Mouse (Mus musculus): ENCODE measurements around the gene Stard3.

Gene Stard3

DNA sequence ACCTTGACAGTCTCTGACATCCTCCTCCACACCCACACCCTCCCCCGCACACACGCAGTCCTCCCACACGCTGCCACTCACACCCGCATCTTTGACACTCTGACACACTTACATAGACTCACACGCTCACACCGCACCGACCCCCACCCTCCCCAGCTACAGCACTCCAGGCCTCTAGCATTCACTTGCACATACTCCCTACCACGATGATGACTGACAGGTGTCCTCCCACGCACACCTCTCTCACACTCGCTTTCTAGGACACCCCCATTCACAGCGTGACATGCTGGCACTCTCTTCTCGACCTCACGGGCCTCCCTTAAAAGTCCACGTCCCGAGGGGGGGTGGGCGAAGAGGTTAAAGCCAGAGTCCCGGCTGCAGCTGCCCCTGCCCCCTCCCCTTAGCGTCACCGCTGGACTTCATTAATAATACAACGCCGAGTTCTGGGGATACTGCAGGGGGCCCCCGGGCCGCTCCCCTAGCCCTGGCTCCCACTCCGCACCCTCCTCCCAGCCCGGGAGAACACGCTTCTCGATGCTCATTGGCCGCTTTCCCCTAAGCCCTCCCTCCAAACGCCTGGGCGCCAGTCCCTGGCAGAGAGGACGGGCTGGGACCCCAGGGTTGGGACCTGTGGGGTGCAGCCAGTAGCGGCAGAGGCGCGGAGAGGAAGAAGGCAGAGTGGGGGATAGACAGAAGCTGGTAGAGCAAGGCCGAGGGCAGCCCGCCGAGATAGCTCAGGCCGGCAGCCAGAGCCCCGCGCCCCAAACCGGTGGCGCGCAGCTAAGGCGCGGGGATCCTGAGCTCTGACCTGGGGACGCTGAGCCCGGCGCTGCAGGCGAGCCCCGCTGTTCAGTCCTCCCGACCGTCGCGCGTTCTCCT lies 9.8 kb upstream of the Stard3 start, which contains the start of gene Ppp1r1b:
TSS of gene Ppp1r1b (plus strand) at position 322 of the 879 bp plus-strand sequence.
- DNase-seq: peak; percentile 62

DNA sequence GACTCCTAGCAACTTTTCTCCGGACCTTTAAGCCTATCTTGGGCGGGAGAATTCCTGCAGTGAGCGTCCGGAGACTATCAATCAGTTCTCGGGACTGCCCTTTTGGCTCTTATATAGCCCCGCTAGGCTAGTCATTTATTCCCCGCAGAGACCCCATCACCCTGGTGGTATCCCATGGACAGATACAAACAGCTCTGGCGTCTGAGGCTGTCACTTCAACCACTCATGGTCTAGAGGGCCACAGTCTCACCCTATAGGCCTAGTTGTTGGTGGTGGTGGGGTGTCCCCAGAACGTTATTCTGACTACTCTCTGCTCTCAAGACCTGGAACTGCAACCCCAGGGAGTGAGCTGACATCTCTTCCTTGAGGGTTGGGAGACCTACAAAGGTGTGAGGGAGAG lies 8.9 kb upstream of the Stard3 start:
- no peak for DNase-seq

DNA sequence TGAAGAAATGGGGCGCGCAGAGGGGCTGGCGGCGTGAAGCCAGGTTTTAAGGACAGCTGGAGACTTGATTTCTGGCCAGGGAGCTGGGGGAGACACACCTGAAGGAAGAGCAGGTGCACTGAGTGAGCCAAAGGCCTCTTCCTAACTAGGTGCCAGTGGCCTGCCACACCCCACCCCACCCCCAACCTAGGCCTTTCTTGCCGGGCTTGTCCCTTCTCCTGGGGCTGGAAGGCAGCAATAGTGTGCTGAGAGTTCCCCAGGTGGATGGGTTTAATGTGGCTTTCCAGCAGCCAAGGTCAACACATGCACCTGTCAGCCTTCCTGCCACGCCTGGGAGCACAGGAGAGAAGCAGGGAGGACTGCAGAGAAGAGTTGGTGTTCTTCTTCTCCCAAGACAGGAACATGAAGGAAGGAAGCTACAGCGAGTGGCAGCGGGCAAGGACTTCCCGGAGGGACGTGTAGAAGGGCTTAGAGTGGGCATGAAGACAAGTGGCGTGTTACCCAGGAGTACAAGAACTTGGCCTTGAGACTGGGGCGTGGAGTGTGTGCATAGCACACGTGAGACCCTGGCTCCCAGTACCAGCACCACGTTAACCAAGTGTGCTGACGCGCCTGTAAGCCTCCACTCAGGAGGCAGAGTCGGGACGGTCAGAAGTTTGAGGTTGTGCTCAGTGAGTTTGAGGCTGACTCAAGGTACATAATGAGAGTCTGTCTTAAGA lies 5.7 kb upstream of the Stard3 start:
- DNase-seq: no peak

DNA sequence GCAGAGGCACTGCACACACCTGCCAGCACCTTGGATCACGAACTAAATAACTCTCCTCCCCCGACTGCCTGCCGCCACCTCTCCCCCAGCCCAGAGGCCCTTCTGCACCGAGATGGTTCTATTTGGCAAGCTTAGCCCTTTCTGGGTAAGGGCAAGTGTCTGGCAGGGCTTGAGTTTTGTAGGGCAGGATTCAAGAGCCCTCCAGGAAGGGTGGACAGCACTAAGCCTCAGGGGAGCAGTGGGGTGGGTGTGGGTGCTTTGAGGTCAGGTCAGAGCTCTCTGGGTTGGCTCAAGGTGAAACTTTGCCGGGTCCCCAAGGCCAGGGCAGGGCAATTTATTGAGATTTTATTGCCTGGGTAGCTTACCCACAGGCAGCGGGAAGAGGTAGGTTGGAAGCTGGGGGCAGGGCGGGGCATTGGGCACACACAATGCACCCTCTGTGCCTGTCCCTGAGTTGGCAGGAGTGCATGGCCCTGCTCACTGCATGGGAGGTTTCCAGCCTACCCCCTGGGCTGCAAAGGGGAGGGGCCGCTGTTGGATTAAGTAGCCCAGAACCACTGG lies 4.4 kb upstream of the Stard3 start:
- DNase-seq: peak; percentile 53

DNA sequence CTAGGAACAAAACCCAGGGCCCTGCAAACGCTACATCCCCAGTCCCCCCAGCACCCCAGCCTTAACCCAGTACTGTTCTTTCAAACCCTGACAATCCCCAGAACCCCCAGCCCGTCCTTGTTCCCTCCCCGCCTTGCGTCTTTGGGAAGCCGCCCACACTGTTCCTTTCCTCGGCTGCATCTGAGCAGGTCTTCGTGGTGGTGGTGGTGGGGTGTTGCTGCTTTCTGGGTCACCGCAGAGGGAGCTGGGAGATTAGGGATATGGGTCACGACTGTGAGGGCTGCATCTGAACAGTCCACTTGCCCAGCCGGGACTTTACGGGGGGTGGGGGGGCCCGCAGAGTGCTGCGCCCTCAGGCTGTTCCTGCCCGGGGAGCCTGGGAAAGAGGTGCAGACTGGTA lies 3.7 kb upstream of the Stard3 start:
- no peak for DNase-seq

DNA sequence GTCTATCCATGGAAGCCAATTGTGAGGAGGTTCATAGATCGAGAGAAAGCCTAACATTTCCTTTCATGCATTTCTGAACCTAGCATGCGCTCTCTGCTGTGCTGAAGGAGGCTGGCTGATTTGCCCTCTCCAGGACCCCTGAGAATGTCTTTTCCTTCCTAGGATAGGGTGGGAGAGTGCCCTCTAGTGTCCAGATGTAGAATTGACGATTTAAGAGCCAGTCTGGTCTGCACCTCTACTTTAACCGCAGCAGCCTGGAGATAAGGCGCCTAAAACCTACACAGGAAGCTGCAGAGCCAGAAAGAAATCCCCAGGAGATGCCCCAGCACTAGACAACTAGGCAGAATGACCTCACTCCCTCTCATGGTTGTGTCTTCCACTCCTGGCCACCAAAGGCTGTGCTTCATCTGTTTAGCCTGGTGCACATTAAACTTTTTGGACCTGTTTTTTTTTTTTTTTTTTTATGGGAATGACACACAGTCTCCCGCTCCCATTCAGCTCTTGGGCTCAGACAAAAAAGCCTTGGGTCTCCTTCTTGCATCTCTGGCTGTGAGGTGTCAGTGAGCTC lies 2.4 kb upstream of the Stard3 start:
- peak; percentile 80 for DNase-seq

DNA sequence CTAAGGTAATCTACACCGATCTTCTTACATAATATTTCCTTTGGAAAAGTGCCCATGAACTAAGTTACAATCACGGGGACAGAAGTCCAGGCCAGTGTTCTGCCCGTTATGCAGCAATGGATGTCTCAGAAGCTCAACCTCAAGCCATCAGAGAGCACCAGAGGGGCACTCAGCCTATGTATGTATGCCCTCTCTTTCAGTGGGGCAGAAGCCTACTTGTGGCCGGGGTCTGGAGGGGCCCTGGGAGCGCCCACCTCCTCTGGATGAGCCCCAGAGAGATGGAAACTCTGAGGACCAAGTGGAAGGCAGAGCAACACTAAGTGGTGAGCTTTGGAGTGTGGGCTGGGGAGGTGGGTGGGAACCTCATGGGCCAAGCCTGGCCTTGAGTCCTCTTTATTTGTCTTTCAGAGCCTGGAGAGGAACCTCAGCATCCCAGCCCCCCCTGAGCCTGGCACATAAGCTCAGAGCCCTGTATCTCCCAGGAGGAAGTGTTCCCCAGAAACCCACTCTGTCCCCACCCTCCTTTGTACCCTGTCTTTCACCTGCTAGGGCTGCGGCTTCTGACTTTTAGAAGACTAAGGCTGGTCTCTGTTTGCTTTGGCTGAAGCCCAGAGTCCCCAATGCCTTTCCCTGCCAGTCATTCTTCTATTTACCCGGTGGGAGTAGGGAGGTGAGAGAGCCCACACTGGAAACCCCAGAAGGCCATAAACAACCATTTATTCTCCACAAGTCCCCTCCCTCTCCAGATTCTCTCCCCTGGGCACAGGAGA lies 1.4 kb upstream of the Stard3 start:
- DNase-seq: no peak

DNA sequence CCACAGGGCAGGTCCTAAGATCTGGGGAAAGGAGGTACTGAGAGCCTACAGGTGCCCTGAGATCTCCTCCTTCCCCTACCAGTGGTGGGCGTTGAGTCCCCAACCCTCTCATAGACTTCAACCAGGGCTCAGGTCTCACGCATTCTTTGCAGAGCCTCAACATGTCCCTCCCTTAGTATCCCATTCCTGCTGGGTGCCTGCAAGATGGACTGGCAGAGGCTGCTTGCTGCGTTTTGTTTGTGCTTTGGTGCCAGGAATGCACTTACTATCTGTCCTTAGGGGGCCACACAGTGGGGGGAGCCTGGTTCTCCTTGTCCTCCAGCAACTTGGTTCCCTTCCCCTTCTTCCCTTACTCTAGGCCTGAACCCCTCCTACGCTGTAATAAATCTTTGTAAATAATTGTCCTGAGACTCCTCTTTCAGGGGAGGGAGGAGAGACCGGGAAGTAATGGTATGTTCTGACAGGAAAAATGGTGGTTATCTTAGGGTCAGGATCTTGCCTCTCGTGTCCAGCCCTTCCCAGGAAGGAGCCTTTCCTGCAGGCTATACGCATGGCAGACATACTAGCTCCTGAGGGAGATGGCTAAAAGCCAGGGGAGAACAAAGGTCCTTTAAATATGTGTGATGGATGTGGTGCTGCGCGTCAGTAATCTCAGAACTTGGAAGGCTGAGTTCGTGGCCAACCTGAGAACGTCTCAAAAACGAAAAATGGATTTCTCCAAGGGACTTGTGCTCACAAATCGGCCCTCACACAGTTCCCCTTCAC lies 590 bp upstream of the Stard3 start:
- peak; percentile 70 for DNase-seq

DNA sequence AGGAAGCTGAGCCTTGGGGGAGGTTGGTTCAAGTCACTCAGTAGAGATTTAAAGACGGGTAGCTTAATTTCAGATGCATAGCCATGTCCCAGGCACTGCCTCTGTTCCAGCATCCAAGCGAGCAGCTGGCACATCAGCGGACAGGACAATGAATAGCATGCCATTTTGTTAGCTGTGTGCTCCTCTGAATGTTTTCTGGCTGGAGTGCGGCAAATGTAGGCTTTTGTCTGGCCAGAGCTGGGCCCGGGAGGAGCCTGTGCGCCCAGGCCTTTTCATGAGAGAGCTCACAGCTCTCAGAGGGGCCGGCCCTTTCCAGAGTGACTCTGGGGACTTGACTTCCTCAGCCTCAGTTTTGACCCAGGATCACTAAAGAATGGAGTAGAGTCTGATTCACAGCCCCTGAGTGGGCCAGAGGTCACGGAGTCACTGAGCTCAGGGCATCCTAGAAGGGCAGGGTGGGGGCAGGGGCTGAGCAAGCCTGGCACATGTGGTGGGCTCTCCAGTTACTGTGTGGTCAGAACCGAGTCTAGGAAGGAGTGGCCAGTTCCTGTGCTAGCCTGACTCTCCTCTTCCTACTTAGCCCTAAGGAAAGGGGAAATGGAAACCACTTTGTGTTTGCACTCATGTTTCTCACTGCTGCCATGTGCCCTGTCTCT lies 2.8 kb downstream of the Stard3 start:
- DNase-seq: no peak

DNA sequence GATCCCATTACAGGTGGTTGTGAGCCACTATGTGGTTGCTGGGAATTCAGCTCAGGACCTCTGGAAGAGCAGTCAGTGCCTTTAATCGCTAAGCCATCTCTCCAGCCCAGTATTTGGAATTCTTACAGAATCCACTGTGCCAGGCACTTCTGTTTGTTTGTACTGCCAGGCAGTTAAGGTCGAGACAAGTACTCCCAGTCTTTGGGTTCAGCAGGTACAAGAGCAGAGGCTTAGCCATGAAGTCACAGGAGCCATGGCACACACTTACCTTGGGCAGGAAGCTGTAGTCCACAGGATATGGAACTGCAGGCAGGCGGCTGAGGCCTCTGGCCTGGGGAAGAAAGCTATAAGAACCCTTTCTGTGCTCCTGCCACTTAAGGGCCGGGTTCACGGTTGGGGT lies 5.6 kb downstream of the Stard3 start:
- peak; percentile 32 for DNase-seq

DNA sequence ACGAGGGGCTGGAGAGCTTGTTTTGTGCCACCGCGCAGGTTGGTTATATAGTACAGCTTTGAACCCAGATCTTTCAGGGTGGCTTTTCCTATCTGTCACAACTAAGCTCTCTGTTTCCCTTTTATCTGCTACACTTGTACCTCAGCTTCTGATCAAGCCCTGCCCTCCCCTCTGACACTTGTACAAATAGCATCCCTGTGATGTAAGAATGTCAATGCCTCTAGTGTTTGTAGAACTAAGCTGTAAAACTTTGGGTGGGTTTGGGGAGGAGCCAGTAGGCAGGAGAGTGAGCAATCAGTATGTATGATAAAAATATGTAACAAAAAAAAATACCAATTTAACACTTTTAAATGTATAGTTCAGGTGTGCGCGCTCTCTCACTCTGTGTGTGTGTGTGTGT lies 6.2 kb downstream of the Stard3 start:
- DNase-seq: no peak

DNA sequence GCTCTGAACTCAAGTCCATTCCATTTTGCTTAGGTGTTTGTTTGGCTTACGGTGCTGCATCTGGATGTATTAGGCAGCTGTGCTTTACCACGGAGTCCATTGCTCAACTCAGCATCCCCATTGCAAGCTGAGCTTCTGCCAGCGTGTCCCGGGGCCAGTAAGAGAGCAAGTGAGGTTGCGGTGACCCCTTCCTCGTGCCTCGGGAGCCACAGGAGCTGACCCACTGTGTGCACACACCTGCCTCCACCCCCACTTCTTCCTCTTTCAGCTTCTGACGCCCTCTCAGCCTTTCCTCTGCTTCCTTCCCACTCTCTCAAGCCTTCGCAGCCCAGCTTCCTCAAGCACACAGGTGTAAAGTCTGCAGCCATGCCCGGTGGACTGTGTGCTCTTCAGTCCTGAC lies 8.1 kb downstream of the Stard3 start:
- DNase-seq: no peak

DNA sequence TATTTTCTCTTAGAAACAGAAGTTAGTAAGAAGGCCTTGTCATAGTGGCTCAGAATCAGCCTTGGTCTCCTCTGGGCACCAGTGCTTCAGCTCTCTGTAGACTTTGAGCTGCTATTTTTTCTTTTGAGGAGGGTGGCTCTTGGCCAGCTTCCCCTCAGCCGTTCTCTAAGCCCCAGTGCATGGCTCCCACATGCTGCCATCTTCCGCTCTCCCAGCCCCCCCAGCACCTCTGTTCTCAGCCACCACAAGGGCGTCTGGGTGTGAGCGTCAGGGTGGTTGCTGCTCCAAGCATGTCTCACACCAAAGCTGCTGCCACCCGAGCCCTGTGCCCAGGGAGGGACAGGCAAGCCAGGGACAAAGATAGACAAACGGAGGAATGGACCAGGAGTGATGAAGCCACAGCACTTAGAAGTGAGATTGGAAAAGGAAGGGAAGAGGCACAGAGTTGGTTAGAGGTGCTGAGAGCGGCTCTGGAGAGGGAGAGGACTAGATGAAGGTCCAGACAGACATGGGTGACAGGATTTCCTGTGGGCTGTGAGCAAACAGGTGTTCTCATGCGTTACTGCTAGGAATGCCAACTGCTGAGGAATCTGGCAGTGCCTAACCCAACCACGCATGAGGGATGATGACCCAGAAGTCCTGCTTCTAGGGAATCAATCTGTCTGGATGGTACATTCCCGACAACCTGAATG lies 9.1 kb downstream of the Stard3 start:
- no peak for DNase-seq

DNA sequence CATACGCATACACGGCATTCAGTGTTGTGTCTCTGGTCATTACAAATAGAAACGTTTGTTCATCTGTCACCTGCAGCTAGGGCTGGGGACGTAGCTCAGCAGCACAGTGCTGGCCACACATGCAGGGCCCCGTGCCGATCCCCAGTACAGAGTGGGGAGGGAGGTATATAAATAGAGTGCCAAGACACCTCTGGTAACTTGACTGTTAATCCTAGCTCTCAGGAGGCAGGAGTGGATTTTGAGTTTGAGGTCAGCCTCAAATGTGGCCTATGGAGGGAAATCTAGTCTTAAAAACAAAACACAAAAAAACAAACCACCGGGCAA lies 9.7 kb downstream of the Stard3 start:
- DNase-seq: no peak

DNA sequence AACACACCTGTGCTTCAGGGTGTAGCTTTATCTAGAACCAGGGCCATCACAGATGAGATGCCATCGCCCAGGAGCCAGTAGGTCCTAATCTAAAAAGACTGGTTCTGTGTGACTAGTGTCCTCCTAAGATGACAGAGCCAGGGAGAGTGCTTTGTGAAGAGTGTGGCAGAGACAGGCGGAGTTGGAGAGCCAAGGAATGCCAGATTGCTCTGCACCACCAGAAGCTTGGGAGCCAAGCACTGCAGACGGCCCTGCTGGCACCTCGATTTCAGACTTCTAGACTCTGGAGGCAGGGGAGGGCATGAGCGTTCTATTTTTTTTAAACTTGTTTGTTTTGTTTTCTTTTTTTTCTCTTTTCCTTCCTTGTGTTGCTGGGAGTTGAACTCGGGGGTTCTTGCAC lies 11.2 kb downstream of the Stard3 start:
- DNase-seq: no peak

DNA sequence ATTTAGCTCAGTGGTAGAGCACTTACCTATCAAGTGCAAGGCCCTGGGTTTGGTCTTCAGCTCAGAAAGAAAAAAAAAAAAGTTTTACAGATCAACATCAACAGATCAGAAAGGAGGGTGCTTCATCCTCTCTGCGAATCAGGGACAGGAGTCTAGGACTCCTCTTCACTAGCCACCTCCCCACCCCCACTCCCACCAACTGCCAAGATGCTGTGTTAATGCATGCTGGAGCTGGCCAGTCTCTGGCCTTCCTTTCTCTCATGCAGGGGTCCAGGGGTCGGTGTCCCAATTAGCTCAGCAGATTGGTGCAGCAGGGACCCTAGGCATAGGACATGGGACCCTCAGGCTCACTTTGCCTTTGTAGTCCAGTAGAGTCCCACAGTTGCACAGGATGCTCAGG lies 12.4 kb downstream of the Stard3 start:
- DNase-seq: no peak

DNA sequence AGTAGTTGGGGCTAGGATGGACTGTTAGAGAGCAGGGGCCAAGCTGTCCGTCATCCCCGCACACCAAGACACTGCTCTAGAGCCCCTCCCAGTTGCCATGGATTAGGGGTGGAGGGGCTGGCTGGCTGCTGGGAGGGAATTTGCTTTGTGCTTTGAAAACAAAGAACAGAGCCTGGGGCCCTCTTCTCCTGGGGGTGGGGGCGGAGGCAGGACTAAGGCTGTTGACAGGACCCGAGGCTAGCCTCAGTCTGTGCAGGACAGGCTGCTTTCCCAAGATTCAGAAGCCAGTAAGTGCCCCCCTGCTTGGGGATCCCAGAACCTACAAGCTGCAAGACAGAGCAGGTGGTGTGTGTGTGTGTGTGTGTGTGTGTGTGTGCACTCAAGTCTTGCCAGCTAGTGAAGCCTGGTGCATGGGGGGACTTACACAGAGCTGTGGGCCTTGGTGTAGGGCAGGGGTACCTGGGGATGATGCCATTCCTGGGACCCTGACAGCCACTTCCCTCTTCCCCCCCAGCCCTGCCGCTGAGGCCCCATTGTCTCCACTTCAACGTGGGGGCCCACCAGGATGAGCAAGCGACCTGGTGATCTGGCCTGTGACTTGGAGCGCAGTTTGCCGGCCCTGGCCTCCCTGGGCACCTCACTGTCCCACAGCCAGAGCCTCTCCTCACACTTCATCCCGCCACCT lies 13.5 kb downstream of the Stard3 start:
- no peak for DNase-seq

DNA sequence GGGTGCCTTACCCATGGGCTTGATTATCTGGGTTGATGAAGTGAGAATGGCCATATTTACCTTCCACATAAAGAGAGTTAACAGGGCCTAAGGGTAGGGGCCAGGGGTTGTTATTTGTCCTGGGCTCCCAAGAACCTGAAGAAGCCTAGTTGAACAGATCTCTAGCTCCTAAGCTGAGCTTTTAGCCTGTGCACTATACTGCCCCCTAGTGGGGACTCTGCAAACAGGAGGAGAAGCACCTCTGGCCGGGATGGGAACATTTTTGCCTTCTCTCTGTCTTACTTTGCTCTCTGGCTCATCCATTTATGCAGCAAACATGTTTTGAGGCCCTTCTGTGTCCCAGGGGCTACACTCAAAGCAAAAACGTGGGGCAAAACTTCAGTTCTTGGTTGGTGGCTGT lies 14.2 kb downstream of the Stard3 start:
- DNase-seq: peak; percentile 79

DNA sequence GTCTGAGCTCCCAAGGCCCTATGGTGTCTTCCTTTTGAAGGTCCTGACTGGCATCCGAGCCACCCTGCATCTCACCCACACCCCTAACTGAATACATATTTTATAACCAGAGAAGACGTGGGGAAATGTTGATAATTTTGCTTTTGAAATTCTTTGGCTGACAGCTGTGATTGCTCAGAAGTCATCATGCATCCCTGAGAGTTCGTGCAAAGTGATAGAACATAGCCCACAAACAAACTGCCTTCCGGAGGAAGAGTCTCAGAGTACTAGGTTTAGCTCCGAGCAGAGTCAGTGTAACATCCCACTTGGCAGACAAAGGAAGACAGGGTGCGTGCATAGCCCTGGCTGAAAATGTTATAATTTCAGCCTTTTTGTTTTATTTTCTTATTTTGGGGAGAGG lies 15.1 kb downstream of the Stard3 start:
- no peak for DNase-seq

DNA sequence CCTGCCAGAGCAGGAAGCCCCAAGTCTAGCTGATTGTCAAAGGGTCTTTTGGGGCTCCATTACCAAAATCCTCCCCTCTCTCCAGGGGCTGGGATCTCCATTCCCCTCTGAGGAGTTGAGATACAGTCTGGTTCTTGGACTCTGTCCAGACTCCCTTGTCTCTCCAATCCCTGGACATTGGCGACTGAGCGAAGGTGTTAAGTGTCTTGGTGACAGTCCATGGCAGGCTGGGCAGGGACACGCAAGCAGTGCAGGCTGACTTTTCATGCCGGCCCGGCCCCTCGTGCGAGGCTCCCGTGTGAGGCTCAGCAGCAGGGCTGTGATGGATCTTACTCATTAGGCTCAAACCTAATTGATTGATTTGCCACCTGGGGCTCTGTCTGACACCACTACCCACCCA lies 16.1 kb downstream of the Stard3 start:
- DNase-seq: no peak

All from lung, postnatal 10 days (tissue).